Mouse (Mus musculus): ENCODE data around the gene Usp44. TPM values are rescaled to one million over a fixed set of nuclear protein-coding genes. Genes with fewer than 3 reads are reported as not detected.
"Not testable (repeated sequence)": the region's sequence is repeated elsewhere in the genome, so short reads cannot be mapped to it uniquely, and the experiment has no call there.

Gene Usp44
- 2.4 and 2.7 TPM in 2 replicates for polyA plus RNA-seq (2015; fragmentation: Nextera tagmentation; extraction: Ambion mirVana)

DNA sequence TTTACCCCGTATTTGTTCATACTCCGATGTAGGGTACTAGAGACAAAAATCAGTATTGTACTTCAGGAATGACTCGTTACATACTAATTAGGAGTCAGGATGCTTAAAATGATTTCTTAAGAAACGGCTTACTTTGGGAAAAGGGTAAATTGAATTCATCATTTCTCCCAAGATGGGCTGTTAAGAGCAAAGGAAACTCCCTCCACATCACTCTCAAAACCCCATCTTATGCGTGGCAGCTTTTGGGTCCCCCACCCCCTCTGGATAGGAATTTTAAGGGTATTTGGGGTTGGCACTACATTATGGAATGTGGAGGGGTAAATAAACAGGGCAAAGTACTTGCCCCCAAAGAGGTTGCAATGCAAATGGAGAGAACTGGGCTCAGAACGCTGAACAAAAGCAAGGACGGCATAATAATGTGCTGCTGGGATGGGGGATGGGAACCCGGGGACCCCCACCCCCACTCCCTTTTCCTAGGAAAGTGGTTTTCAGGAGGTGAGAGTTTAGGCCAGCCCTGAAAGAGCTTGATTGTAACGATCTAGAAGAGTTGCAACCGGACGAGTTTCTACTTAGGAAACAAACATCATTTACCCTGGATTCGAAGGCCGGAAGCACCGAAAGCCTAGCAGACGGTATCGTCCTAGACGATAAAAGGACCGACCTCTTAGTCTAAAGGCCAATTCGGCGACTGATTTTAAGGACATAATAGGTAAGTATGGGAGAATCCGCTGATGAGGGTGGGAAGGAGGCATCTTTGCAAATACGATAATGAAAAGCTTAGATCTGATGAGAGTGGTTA lies at the start of gene Usp44:
Gene Usp44 (plus strand): TSS at position 625 of the 799 bp plus-strand sequence.
- no peaks in the 10 kb centered on the region for H3K36me3 ChIP-seq
- WGBS (ENCODE audit: insufficient replicate concordance) = 19% methylated on average over 22 of the region's 22 CpGs
- DNase-seq = no peak
- H3K27ac ChIP-seq = peak within 1 kb of the TSS; percentile 0; the same call in 1 of the 2 replicates
- H3K9me3 ChIP-seq (replicated peaks) = no peaks in the 10 kb centered on the region
- H3K4me3 ChIP-seq (replicated peaks) = peak within 1 kb of the TSS; percentile 43
- H3K4me1 ChIP-seq (replicated peaks) = peaks cover 43% of the 10 kb centered on the region
- no peak for ATAC-seq (ENCODE audit: low read depth)
- peaks cover 55% of the 10 kb centered on the region for H3K27me3 ChIP-seq
- H3K4me2 ChIP-seq = peak within 1 kb of the TSS; percentile 99
- peak within 1 kb of the TSS; percentile 59 for H3K9ac ChIP-seq

DNA sequence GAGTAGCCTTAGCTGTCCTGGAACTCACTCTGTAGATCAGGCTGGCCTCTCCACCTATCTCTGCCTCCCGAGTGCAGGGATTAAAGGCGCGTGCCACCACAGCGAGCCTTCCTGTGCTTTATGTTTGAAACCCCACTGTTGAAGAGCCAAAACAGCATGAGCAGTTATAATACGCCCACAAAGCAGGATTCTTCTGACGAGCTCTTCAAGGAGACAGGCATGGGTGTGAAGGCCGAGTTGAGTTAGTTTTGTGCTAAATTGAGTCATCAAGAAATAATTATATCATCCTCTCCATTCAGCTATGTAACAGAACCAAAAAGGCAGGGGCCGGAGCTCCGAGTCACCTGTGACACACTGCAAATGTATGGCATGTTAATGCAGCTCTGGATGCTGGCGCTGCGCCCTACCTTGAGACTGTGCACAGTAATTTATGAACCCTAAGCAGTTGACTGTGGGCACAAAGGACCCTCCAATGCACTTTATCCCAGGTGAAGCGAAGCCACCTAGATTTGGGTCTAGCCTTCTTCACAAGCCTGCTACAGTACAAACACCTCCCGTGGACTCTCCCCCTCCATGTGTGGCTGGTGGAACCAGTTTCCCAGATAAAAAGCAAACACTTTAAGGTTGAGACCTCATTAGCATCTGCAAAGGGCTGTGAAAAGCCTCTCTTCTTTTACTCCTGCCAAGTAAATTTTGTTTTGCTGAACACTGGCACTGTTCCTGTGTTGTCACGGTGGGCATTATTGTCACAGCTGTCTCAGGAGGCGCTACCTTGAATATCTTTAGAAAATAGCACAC lies 47.9 kb upstream of the Usp44 start:
- H3K27ac ChIP-seq = no peak overlapping the region
- H3K4me3 ChIP-seq (replicated peaks) = no peak overlapping the region
- no peak overlapping the region for H3K4me2 ChIP-seq
- H3K9me3 ChIP-seq (replicated peaks) = no peaks in the 10 kb centered on the region
- 68% methylated on average over 15 of the region's 15 CpGs for WGBS (ENCODE audit: insufficient replicate concordance)
- no peak for ATAC-seq (ENCODE audit: low read depth)
- H3K4me1 ChIP-seq (replicated peaks) = no peaks in the 10 kb centered on the region
- H3K9ac ChIP-seq = no peak overlapping the region
- no peaks in the 10 kb centered on the region for H3K36me3 ChIP-seq
- H3K27me3 ChIP-seq = no peaks in the 10 kb centered on the region
- DNase-seq = no peak

DNA sequence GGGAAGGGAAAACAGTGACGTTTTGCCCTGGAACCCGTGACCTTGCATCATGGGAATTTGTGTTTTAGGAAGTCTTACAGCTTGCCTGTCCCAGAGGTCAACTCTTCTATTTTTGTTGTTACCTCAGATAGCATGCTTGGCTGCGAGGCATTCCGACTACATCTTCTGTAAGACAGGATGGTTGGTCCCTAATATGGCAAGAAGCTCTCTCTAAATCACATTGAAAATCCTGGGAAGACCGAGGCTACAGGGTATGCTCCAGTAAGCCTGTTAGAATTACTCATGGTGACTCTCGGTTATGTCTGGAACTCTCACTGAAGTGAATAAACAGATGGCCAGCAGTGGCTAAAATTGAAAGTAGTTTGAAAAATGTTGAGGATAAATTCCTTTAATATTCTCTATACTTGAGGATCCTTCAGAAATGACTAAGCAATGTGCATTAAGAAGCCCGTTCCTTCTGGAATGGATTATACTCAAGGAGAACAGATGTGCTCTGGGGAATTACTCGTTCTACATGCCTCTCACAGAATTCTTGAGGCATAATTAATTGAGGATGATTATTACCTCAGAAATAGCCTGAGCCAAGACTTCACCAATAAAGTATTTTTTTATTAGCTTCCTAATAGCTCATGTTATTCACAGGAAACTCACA lies 31.5 kb upstream of the Usp44 start:
- H3K27me3 ChIP-seq = no peaks in the 10 kb centered on the region
- H3K4me3 ChIP-seq (replicated peaks) = no peak overlapping the region
- DNase-seq (no peak), ATAC-seq (ENCODE audit: low read depth) (no peak)
- 64% methylated on average over 8 of the region's 8 CpGs for WGBS (ENCODE audit: insufficient replicate concordance)
- no peaks in the 10 kb centered on the region for H3K4me1 ChIP-seq (replicated peaks)
- H3K9ac ChIP-seq = no peak overlapping the region
- no peaks in the 10 kb centered on the region for H3K36me3 ChIP-seq
- no peak overlapping the region for H3K27ac ChIP-seq
- no peaks in the 10 kb centered on the region for H3K9me3 ChIP-seq (replicated peaks)
- no peak overlapping the region for H3K4me2 ChIP-seq

DNA sequence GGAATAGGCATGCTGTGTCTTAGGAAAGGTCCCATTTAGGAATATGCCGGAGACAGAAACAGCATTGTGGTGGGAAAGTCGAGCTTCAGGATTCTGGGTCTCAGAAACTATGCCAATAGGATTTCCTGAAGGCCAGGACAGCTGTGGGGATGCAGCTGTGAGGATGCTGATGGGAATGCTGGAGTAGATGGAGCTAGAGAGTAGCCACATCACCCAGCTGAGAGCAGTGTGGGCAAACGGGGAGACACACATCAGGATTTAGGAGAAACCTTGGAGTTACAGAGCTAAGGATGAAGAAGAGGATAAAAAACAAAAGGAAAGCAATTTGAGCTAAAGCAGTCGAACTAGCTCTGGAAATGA lies 31.0 kb upstream of the Usp44 start:
- no peak for DNase-seq
- 59% methylated on average over 4 of the region's 4 CpGs for WGBS (ENCODE audit: insufficient replicate concordance)
- Histone ChIP-seq H3K4me3 (replicated peaks) (no peak overlapping the region), H3K9me3 (replicated peaks) (no peaks in the 10 kb centered on the region), H3K4me1 (replicated peaks) (no peaks in the 10 kb centered on the region), H3K27ac (no peak overlapping the region), H3K27me3 (no peaks in the 10 kb centered on the region), H3K36me3 (no peaks in the 10 kb centered on the region), H3K9ac (no peak overlapping the region), H3K4me2 (no peak overlapping the region)
- no peak for ATAC-seq (ENCODE audit: low read depth)

DNA sequence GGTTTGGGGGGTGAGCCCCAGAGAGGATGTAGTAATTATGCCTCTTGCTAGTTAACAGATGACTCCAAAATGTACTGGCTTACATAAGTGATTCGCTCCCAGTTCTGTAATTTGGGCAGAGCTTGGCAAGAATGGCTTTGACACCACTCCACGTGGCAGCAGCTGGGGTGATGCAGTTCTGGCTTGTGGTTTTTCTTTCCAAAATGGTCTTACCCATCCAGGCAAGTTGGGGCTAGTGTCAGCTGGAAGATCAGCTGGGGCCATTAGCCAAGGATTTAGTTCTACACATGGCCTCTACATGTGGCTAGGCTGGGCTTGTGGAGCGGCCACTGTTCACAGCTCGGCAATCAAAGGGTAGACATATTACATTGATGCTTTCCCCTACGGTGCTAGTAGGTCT lies 30.5 kb upstream of the Usp44 start:
- Histone ChIP-seq H3K4me2 (no peak overlapping the region), H3K36me3 (no peaks in the 10 kb centered on the region), H3K4me3 (replicated peaks) (no peak overlapping the region), H3K9ac (no peak overlapping the region), H3K27ac (no peak overlapping the region), H3K4me1 (replicated peaks) (no peaks in the 10 kb centered on the region), H3K27me3 (no peaks in the 10 kb centered on the region), H3K9me3 (replicated peaks) (no peaks in the 10 kb centered on the region)
- WGBS (ENCODE audit: insufficient replicate concordance) = 72% methylated on average over 5 of the region's 5 CpGs
- ATAC-seq (ENCODE audit: low read depth) (no peak), DNase-seq (no peak)

DNA sequence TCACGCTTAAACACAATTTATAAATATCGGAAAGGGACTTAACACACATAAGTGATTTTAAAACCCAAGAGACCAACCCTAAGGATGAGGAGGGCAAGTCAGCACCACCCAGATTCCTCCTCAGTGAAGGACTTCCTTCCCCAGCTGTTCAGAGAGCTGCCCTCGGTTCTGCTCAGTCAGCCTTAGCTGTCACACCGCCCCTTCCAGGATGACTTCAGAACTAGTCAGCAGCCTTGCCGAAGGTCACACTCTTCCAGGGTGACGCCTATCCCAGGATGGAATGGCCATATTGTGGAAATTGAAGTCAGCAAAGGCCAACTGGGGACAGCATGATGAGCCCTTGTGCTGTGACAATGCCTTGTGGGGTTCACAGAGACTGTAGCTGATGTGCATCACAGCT lies 28.2 kb upstream of the Usp44 start:
- H3K36me3 ChIP-seq = no peaks in the 10 kb centered on the region
- H3K9me3 ChIP-seq (replicated peaks) = no peaks in the 10 kb centered on the region
- 55% methylated on average over 6 of the region's 6 CpGs for WGBS (ENCODE audit: insufficient replicate concordance)
- H3K4me3 ChIP-seq (replicated peaks) = no peak overlapping the region
- H3K27me3 ChIP-seq = no peaks in the 10 kb centered on the region
- H3K27ac ChIP-seq = no peak overlapping the region
- ATAC-seq (ENCODE audit: low read depth) (no peak), DNase-seq (no peak)
- H3K9ac ChIP-seq = no peak overlapping the region
- H3K4me2 ChIP-seq = no peak overlapping the region
- H3K4me1 ChIP-seq (replicated peaks) = no peaks in the 10 kb centered on the region

DNA sequence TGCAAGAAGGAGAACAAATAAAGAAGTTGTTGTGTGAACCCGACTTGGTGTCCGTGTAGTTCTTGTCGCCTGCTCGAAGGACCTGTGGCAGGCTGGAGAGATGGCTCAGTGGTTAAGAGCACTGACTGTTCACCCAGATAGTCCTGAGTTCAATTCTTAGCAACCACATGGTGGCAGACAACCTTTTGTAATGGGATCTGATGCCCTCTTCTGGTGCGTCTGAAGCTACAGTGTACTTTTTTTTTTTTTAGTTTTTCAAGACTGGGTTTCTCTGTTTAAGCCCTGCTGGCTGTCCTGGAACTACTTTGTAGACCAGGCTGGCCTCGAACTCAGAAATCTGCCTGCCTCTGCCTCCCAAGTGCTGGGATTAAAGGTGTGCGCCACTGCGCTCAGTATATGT lies 21.9 kb upstream of the Usp44 start:
- H3K9ac ChIP-seq; H3K4me3 ChIP-seq (replicated peaks); H3K27me3 ChIP-seq; ATAC-seq (ENCODE audit: low read depth); H3K9me3 ChIP-seq (replicated peaks); H3K4me1 ChIP-seq (replicated peaks); H3K4me2 ChIP-seq; DNase-seq; H3K36me3 ChIP-seq; H3K27ac ChIP-seq: not testable (repeated sequence)
- 82% methylated on average over 8 of the region's 8 CpGs for WGBS (ENCODE audit: insufficient replicate concordance)

DNA sequence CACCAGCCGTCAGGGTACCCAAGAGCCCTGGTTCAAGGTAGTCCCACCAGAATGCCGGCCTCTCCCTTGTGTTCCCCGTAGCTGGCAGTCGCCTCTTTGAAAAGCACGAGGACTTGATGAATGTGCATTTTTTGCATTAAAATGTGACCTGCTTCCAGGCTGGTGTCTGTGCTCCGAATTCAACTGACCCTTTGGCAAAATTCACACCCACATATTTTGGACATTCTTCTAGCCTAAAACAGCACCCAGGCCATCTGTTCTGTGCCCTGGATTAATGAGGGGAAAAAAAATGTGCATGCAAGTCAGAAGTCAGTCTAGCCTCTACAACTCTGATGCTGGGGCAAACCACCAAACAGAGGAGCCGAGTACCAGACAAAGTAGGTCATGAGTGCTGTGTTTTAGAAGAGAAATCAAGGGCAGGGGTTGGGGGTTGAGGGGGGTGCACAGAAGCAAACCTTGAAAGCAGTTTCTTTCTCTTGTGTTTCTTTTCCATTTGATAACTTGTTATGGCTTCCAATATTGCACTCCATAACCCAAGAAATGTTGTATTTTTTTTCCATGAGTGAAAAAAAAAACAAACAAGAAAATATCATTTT lies 20.7 kb upstream of the Usp44 start:
- H3K36me3 ChIP-seq = no peaks in the 10 kb centered on the region
- no peak overlapping the region for H3K4me2 ChIP-seq
- H3K27me3 ChIP-seq = 0 out of 2 replicates have a peak, but pooled peaks cover 3% of the 10 kb centered on the region
- ATAC-seq (ENCODE audit: low read depth) (no peak), DNase-seq (no peak)
- 60% methylated on average over 7 of the region's 7 CpGs for WGBS (ENCODE audit: insufficient replicate concordance)
- H3K4me3 ChIP-seq (replicated peaks) = no peak overlapping the region
- H3K4me1 ChIP-seq (replicated peaks) = no peaks in the 10 kb centered on the region
- no peak overlapping the region for H3K27ac ChIP-seq
- H3K9ac ChIP-seq = no peak overlapping the region
- no peaks in the 10 kb centered on the region for H3K9me3 ChIP-seq (replicated peaks)

DNA sequence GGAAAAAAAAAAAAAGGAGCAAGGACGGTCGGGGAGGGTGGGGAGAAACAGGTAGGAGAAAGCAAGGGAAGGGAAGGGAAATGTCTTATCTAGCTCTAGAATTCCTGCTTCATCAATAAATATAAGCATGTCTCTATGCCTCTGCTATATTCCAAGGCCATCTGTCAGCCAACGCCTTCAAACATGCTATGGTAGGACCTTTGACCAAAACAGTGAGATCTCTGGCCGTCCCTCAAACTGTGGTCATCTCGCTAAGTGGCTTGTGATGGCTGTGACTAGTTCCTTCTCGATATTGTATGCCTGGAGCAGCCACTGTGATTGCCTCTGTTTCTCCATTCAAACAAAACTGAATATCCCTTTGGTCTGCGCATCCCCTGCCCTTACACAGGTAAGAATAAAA lies 19.3 kb upstream of the Usp44 start:
- WGBS (ENCODE audit: insufficient replicate concordance) = 71% methylated on average over 7 of the region's 7 CpGs
- Histone ChIP-seq H3K4me2 (no peak overlapping the region), H3K36me3 (no peaks in the 10 kb centered on the region), H3K9me3 (replicated peaks) (no peaks in the 10 kb centered on the region), H3K27ac (no peak overlapping the region), H3K4me3 (replicated peaks) (no peak overlapping the region), H3K27me3 (peaks cover 13% of the 10 kb centered on the region; the same call in 1 of the 2 replicates), H3K4me1 (replicated peaks) (no peaks in the 10 kb centered on the region), H3K9ac (no peak overlapping the region)
- no peak for DNase-seq
- no peak for ATAC-seq (ENCODE audit: low read depth)

DNA sequence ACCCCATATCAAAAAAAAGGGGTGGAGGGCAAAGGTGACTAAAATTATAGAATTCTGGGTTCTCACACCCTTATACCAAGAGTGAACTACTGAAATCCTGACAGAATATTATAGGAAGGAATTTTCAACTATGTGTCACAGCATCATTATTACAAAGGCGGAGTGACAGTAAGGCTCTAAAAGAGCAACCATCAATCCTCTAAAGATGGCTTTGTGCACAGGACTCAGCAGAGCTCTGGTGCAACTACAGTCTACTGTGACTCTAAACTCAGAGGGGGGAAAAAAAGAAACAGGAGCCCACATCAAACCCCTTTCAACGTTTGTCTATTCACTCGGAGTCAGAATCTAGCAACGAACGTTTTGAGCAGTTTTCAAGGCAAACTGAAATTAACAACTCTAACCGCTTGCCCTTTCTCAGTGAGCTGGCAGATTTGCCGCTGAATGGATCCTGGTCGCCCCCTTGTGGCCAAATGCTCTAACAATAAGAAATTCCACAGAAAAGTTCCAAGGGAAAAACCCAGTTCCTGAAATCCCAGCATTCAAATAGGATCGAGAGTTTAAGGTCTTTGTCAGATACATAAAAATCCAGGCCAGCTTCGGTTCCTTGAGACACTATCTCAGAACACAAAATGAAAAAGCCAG lies 18.5 kb upstream of the Usp44 start:
- no peaks in the 10 kb centered on the region for H3K4me1 ChIP-seq (replicated peaks)
- no peak overlapping the region for H3K4me3 ChIP-seq (replicated peaks)
- peaks cover 21% of the 10 kb centered on the region; the same call in 1 of the 2 replicates for H3K27me3 ChIP-seq
- H3K36me3 ChIP-seq = no peaks in the 10 kb centered on the region
- DNase-seq (no peak), ATAC-seq (ENCODE audit: low read depth) (no peak)
- no peak overlapping the region for H3K9ac ChIP-seq
- H3K9me3 ChIP-seq (replicated peaks) = no peaks in the 10 kb centered on the region
- H3K27ac ChIP-seq = no peak overlapping the region
- 12% methylated on average over 10 of the region's 10 CpGs for WGBS (ENCODE audit: insufficient replicate concordance)
- H3K4me2 ChIP-seq = 0 out of 2 replicates have a peak overlapping the region, but pooled peaks have one; percentile 37

DNA sequence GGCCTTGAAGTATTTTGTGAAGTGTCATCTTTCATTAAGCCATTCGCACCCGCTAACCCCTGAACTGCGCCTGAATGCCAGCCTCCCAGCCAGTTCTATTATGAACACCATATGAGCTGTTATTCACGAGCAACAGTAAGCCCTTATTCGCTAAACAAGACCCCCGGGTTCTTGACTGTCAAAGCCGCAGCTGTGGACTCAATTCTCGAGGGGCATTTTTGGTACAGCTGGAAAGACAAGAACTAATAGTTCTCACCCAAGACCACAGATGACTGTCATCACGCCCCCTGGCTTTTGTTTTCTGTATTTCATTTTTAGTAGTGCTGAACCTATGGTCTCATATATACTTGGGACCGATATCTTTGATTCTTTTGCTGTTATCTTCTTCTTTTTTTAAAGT lies 17.6 kb upstream of the Usp44 start:
- H3K27me3 ChIP-seq = peaks cover 22% of the 10 kb centered on the region; the same call in 1 of the 2 replicates
- no peak for DNase-seq
- no peak overlapping the region for H3K9ac ChIP-seq
- H3K9me3 ChIP-seq (replicated peaks) = no peaks in the 10 kb centered on the region
- H3K4me2 ChIP-seq = no peak overlapping the region
- H3K36me3 ChIP-seq = no peaks in the 10 kb centered on the region
- H3K27ac ChIP-seq = no peak overlapping the region
- no peaks in the 10 kb centered on the region for H3K4me1 ChIP-seq (replicated peaks)
- no peak for ATAC-seq (ENCODE audit: low read depth)
- WGBS (ENCODE audit: insufficient replicate concordance) = 72% methylated on average over 10 of the region's 10 CpGs
- H3K4me3 ChIP-seq (replicated peaks) = no peak overlapping the region

Measured in liver, embryonic 13.5 days (tissue).